Mouse (Mus musculus): ENCODE measurements around the gene 1700016K19Rik. TPM values are rescaled to one million over a fixed set of nuclear protein-coding genes. Genes with fewer than 3 reads are reported as not detected.

Gene 1700016K19Rik
- total RNA-seq, 2 experiments from 2014 or later, result not detected

DNA sequence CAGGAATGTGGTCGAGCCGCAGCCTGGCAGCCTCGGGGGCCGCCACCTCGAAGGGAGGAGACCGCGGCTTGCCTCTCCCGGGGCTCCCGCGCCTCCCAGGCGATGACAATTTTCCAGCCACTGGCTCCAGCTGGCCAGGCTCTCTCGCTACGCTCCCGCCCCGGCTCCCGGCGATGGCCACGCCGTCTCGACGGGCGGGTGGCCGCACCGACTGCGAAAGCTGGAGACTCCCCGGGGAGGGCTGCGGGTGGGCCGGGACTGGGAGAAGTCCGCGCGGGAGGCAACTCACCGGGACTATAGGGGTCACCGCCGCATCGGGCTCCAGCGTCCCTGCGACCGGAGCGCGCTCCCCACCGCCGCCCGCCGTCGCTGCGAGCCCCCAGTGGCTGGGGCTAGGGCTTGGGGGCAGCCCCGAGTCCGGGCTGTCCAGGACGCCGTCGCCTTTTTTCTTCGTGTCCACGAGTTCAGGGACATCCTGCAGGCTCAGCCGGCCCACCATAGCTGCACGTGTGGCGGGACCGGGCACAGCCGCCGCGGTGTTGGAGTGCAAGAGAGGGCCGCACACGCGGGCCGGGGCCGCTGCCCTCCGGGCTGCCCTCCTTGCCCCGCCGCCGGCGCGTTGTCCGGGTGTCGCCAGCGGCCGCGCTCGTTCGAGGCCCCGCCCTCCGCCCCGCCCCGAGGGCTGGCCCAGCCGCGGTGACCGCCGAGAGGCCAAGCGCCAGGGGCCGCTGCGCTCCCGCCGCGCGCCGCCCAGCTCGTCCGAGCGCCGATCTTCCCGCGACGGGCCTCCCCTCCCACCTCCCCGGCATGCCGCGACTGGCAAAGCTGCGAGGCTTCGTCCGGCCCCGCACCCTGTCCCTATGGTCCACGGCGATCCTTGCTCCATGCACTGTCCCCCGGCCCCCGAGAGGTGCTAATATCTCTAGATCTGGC lies 27.7 kb downstream of the 1700016K19Rik start, which contains the start of gene Rflnb:
Rflnb (minus strand) TSS at position 644 of the 933 bp plus-strand sequence.
- DNase-seq (ENCODE audit: low spot score), result peak; percentile 82
- intact Hi-C loops (cut with DNase I), result loop anchor here (1.0 to 5.0 kb wide), 2 partner anchors 55 to 140 kb away; no protein-coding TSS in a partner anchor

DNA sequence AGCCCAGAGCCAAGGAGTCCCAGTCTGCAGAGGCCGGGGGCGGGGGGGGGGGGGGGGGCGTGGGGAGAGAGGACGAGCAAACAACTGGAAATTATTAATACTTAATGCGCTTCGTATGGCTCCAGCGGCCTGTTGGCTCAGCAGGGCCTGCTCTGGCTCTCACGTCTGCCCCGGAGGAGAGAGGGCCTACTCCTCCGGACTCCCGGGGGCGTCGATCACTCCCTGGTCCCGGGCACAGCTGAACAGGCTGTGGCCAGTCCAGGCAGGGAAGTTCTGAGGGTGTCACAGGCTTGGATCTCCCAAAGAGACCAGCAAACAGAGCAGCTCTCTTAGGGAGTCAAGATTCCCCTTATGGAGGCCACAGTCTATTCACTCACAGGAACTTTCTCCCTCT lies 28.4 kb downstream of the 1700016K19Rik start:
- intact Hi-C loops (cut with DNase I), result loop anchor here (5.0 kb wide), 1 partner anchor 54 kb away; no protein-coding TSS in a partner anchor
- DNase-seq (ENCODE audit: low spot score), result no peak

DNA sequence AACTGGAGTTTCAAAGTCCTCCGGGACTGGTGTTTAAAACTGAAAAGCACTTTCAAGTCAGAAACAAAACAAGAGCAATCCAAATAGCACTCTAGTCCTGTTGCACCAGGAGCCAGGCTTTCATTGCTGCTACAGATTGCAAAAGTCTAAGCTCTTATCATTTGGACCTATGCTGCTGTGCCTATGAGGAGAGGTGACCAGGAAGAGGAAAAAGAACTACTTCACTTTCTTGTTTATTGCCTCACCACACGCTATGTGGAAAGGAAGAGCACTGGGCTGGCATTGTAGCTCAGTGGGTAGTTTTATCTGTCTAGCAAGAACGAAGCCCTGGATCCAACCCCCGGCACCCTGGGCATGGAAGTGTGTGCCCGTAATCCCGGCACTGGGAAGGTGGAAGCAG lies 33.6 kb downstream of the 1700016K19Rik start:
- DNase-seq (ENCODE audit: low spot score), result no peak
- intact Hi-C loops (cut with DNase I), result no loop called here

DNA sequence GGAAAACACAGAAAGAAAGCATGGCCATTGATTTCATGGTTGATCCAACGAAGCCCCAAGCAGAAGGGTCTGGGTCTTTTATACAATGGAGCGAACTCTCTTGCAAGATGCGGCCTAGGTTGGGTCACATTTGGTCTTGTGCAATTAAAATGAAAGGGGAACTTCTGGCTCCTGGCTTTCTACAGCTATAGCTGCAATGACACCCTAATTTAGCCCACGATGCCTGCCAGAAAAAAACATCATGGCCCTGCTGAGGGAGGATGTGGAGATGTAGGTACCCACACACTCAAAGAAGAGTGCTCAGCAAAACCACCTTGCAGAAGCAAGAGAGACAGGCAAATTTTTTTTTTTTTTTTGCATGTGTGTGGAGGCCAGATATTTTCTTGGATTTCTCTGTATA lies 34.1 kb downstream of the 1700016K19Rik start:
- intact Hi-C loops (cut with DNase I), result no loop called here
- no peak for DNase-seq (ENCODE audit: low spot score)

DNA sequence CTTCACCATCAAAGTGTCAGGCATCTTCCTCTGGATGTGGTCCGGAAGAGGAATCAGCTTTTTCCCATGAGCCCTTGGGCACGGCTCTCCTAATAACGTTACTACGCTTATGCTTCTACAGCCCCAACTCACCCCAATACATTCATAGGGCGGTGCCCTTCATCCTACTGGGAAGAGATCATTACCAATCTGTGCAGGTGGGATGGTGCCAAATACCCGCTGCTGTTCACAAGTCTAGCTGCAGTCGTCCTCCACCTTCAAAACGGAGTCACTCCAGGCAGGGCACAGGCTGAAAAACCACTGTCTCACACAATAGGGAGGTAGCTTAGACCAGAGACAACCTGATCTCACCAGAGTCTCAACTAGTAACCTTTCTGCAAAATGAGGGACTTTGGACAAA lies 35.5 kb downstream of the 1700016K19Rik start:
- DNase-seq (ENCODE audit: low spot score), result no peak
- intact Hi-C loops (cut with DNase I), result no loop called here

DNA sequence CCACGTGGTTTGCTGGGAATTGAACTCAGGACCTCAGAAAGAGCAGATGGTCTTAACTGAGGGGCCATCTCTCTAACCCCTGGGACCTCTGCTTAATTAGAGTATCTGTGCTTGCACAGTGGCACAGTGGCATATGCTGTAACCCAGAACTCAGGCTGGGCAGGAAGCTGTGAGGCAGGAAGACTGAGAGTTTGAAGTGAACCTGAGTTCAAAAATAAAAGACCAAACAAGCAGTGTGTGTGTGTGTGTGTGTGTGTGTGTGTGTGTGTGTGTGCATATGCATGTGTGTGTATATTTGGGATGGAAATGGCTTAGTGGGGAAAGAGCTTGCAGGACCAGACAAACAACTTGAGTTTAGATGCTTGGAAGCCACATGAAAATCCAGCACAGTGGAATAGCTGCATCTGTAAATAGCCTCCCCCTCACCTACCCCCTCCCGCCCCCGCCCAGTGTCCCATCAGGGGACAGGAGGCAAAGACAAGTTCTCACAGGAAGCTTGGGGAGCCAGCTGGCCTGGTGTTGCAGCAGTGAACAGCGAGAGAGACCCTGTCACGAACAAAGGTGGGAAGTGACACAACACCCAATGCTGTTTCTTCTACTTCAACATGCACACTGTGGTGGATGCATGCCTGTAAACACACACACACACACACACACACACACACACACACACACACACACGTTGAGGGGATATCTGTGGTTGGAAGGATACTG lies 38.0 kb downstream of the 1700016K19Rik start:
- intact Hi-C loops (cut with DNase I), result no loop called here
- no peak for DNase-seq (ENCODE audit: low spot score)

DNA sequence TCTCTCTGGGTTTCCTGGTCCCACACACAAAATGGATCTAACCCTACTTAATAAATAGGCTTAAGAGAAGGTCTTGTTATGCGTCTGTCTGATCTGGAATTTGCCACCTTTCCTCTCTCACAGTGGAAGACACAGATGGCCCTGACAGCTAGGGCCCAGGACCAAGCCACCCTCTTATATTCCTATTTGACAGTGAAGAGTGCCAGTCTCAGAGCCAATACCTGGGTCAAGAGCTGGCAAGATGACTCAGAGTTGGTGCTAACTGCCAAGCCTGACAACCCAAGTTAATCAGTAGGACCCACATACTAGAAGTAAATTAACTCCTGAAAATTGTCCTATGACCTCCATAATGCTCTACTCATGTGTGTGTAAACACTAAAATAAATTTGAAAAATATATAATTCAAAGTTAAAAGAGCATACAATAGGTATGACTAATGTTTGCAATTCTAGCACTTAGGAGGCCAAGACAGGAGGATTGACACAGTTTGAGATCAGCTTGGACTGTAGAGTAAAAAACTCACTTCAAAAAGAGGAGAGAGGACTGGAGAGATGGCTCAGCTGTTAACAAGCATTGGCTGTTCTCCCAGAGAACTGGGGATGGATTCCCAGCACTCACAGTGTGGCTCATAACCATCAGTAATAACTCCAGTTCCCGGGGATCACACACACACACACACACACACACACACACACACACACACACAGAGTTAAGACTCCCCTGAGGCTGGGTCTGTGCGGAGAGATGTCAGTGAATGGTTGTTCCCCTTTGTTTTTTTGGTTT lies 39.8 kb downstream of the 1700016K19Rik start:
- intact Hi-C loops (cut with DNase I), result loop anchor here (2.0 kb wide), 1 partner anchor 41 kb away; no protein-coding TSS in a partner anchor
- no peak for DNase-seq (ENCODE audit: low spot score)

DNA sequence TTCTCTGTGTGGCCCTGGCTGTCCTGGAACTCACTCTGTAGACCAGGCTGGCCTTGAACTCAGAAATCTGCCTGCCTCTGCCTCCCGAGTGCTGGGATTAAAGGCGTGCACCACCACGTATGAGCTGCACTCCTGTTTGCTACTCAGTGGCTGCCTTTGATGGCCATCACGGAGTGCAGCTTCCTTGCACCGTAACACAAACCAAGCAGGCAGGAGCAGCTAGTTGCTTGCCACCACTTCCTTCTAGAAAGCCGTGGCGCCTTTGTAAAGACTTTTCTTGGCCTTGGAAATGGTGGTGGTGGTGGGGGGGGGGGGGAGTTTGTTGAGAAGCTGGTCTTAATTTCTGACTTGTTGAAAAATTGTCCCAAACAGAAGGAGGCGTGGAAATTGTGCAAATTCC lies 40.4 kb downstream of the 1700016K19Rik start:
- intact Hi-C loops (cut with DNase I), result loop anchor here (2.0 kb wide), 1 partner anchor 41 kb away; no protein-coding TSS in a partner anchor
- DNase-seq (ENCODE audit: low spot score), result no peak

DNA sequence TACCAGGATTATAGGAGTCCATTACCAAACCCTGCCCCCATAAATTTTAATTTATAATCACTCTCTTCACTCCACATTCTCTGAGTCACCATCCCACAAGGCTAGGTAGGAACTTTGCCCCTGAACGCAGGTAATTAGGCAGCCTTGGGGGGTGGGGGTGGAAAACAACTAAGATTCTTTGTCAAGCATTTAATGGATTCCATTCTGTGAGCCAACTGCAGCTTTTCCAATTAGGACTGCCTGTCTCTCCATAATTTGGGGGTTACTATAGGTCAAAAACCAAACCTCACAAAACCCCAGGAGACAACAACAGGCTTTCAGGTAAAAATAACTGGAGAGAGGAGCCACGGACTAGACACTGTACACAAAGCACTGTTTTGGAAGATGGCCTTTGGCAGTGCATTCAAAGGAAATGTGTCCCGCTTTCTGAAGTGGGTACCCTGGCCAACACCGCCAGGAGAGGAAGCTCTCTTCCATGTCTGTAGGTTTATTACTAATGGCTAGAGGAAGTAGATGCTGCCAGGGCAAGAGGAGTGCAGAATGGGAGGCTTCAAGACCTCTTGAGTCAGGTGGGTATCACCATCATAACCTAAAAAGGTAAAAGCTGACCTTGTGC lies 41.2 kb downstream of the 1700016K19Rik start:
- DNase-seq (ENCODE audit: low spot score), result no peak
- intact Hi-C loops (cut with DNase I), result loop anchor here (2.0 kb wide), 1 partner anchor 40 kb away; no protein-coding TSS in a partner anchor

DNA sequence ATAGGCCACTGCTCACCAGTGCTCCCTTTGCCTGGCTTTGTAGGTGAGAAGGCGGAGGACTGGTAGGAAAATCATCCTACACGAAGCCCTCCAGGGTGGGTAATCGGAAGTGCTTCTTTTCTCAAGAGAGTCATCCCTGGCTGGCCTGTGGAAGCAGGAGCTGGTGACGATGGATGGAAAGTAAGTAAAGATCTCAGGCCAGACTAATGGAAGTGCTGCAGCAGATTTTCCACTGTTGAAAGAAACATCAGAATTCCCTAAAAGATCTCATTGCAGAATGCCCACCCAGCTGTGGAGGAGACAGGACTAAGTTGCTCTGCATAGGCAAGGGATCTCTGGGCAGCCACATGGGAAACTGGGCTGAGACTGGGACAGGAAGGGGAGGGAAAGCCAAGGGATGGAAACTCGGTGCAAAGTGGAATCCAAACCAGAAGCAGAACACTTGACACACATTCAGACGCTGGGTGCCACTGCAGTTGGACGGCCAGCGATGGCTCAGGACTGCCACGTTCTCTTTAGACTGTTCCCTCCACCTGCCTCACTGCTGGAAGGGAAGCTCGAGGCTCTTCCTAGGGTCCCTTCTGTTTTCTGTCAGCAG lies 42.4 kb downstream of the 1700016K19Rik start:
- peak; percentile 25 for DNase-seq (ENCODE audit: low spot score)
- intact Hi-C loops (cut with DNase I), result no loop called here

DNA sequence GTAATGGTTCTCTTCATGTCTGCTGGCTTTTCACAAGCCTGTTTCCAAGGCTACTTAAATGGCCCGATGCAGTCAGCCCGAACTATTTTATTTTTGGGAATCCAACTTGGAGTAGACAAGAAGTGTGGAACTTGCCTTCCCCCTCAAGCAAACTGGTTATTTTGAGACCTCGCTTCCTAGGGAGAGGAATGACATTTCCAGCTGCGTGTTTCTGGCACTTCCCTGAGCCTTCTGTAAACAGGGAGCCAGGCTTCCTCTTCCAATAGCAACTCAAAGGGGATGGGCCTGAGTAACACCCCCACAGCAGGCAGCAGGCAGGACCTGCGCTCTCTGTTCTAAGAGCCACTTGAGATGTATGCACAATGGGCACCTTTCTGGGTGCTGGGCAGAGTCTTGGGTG lies 43.2 kb downstream of the 1700016K19Rik start:
- intact Hi-C loops (cut with DNase I), result no loop called here
- peak; percentile 55 for DNase-seq (ENCODE audit: low spot score)

DNA sequence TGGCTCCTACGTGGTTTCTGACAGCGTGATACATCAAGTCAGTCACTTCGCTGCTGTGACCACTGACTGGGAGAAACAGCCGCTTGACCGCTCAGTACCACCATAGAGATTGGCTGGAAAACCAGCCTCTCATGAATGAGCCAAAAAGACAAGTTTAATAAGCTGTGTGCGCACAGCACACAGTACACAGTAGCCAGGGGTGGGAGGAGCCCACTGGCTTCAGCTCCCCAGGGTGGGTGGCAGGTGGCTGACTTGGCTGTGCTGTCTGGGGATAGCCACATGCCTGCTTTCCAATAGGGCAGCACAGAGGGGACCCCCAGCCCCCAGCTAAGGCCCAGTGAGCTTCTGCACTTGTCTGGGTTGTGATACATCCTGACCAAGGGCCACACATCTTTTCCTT lies 44.8 kb downstream of the 1700016K19Rik start:
- DNase-seq (ENCODE audit: low spot score), result no peak
- intact Hi-C loops (cut with DNase I), result no loop called here

DNA sequence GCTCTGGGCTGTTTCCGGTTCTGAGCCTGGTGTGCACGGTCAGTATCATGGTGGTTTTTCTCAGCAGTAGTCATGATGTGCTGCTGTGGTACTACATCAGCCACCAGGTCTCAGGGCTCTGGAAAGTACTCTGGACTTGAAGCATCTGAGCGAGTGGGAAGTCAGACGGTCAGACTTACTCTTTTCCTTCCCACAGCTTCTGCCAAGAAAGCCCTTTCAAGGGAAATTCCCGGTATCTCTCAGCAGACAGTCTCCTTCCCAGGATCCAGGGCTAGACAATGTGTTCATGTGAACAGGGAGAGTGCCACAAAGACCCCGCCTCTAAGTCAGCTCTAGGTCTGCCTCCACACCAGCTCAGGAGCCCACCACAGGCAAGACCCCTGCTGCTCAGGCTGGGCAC lies 45.7 kb downstream of the 1700016K19Rik start:
- intact Hi-C loops (cut with DNase I), result no loop called here
- no peak for DNase-seq (ENCODE audit: low spot score)

DNA sequence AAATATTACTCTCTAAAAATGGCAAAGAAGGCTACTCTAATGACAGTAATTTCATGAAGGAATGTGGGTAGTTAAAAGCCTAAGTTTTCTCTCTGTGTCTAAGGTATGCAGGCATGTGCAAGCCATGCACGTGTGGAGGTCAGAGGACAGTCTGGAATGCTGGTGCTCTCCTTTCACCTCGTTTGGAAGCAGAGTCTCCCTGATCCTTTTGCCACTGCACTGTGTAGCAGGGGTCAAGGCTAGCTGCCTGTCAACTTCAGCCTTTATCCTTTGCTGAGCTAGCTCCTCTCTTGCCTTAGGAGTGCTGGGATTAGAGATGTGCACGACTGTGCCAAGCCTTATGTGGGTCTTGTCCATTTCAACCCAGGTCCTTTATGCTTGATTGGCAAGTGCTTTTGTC lies 50.8 kb downstream of the 1700016K19Rik start:
- intact Hi-C loops (cut with DNase I), result no loop called here

DNA sequence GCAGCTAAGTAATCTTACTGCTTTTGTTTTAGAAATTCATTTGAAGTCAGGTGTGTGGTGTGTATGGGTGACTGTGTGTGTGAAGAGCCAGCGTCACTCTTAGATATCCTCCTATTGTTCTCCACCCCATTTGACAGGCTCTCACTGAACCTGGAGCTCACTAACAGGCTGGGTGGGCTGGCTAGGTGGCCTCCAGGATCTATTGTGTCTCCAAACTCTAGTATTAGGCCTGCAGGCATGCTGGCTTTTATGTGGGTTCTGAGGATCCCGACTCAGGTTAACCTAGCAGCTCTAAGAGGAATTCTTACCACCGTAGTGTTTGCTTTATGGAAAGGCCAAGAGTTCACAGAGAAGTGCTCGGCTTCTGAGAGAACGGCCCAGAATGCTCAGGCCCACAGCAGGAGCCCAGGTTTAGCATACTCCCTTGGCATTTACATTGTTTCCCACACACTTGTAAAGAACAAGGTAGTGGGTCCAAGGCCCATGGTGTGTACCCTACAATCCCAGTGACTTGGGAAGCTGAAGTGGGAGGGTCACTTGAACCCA lies 51.3 kb downstream of the 1700016K19Rik start:
- intact Hi-C loops (cut with DNase I), result no loop called here
- DNase-seq (ENCODE audit: low spot score), result no peak

More for the DNA sequence above, 50.8 kb downstream of the 1700016K19Rik start:
- DNase-seq (ENCODE audit: low spot score), result no peak

DNA sequence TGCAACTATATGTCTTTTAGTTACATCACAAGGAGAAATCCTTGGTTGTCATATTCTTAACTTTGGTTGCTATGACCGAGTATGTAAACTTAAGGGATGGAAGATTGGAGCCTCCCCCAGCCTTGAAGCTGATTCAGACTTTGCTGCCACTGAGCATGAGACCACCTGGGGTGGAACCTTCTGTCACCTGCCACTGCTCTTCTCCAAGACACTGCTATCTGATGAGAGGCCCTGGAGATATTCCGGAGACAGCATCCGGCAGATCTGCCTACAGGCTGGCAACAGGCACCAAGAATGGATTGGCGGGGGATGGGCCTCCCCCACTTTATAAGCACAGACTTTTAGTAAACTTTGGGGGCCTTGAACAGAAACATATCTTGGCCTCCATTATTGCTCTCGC lies 52.8 kb downstream of the 1700016K19Rik start:
- no peak for DNase-seq (ENCODE audit: low spot score)
- intact Hi-C loops (cut with DNase I), result no loop called here

All from heart, postnatal 25 days (tissue).